Mouse (Mus musculus): ENCODE data around the gene Rad54l.

Gene Rad54l

GRCm38 (mm10) chr4:116150156-116150861, 26.8 kb upstream of the Rad54l start:
- no peak for TF ChIP-seq GATA4 (IDR thresholded peaks at IDR 0.05; ENCODE audit: insufficient replicate concordance, low read length)

- TF ChIP-seq GATA4 (IDR thresholded peaks at IDR 0.05; ENCODE audit: insufficient replicate concordance, low read length), result no peak
Measured at GRCm38 (mm10) chr4:116149812-116150155, 26.3 kb upstream of the Rad54l start.

- TF ChIP-seq GATA4 (IDR thresholded peaks at IDR 0.05; ENCODE audit: insufficient replicate concordance, low read length), result no peak
Measured at GRCm38 (mm10) chr4:116143891-116144717, 20.6 kb upstream of the Rad54l start.

- no peak for TF ChIP-seq GATA4 (IDR thresholded peaks at IDR 0.05; ENCODE audit: insufficient replicate concordance, low read length)
Measured at GRCm38 (mm10) chr4:116143317-116143811, 19.9 kb upstream of the Rad54l start.

- TF ChIP-seq GATA4 (IDR thresholded peaks at IDR 0.05; ENCODE audit: insufficient replicate concordance, low read length), result no peak
Measured at GRCm38 (mm10) chr4:116142269-116142668, 18.8 kb upstream of the Rad54l start.

- no peak for TF ChIP-seq GATA4 (IDR thresholded peaks at IDR 0.05; ENCODE audit: insufficient replicate concordance, low read length)
Measured at GRCm38 (mm10) chr4:116141736-116142135, 18.2 kb upstream of the Rad54l start.

- no peak for TF ChIP-seq GATA4 (IDR thresholded peaks at IDR 0.05; ENCODE audit: insufficient replicate concordance, low read length)
Measured at GRCm38 (mm10) chr4:116140801-116141574, 17.5 kb upstream of the Rad54l start.

- no peak for TF ChIP-seq GATA4 (IDR thresholded peaks at IDR 0.05; ENCODE audit: insufficient replicate concordance, low read length)
Measured at GRCm38 (mm10) chr4:116137421-116137996, 14.0 kb upstream of the Rad54l start.

GRCm38 (mm10) chr4:116134990-116135389, 11.5 kb upstream of the Rad54l start:
- no peak for TF ChIP-seq GATA4 (IDR thresholded peaks at IDR 0.05; ENCODE audit: insufficient replicate concordance, low read length)

GRCm38 (mm10) chr4:116133126-116133525, 9.6 kb upstream of the Rad54l start:
- TF ChIP-seq GATA4 (IDR thresholded peaks at IDR 0.05; ENCODE audit: insufficient replicate concordance, low read length), result no peak

- TF ChIP-seq GATA4 (IDR thresholded peaks at IDR 0.05; ENCODE audit: insufficient replicate concordance, low read length), result no peak
Measured at GRCm38 (mm10) chr4:116127956-116128355, 4.5 kb upstream of the Rad54l start.

- TF ChIP-seq GATA4 (IDR thresholded peaks at IDR 0.05; ENCODE audit: insufficient replicate concordance, low read length), result no peak
Measured at GRCm38 (mm10) chr4:116125803-116126386, 2.4 kb upstream of the Rad54l start.

- TF ChIP-seq GATA4 (IDR thresholded peaks at IDR 0.05; ENCODE audit: insufficient replicate concordance, low read length), result no peak
Measured at GRCm38 (mm10) chr4:116122762-116123161, 728 bp downstream of the Rad54l start.

GRCm38 (mm10) chr4:116111486-116111885, 12.0 kb downstream of the Rad54l start:
- no peak for TF ChIP-seq GATA4 (IDR thresholded peaks at IDR 0.05; ENCODE audit: insufficient replicate concordance, low read length)

- TF ChIP-seq GATA4 (IDR thresholded peaks at IDR 0.05; ENCODE audit: insufficient replicate concordance, low read length), result no peak
Measured at GRCm38 (mm10) chr4:116110695-116111094, 12.8 kb downstream of the Rad54l start.
